Mouse (Mus musculus): Measurements from ENCODE around the gene Sh3pxd2a. TPM values are rescaled to one million over a fixed set of nuclear protein-coding genes. Genes with fewer than 3 reads are reported as not detected.

Sh3pxd2a gene
- polyA plus RNA-seq, 1 experiment from 2014 or later = 1.8 TPM

DNA sequence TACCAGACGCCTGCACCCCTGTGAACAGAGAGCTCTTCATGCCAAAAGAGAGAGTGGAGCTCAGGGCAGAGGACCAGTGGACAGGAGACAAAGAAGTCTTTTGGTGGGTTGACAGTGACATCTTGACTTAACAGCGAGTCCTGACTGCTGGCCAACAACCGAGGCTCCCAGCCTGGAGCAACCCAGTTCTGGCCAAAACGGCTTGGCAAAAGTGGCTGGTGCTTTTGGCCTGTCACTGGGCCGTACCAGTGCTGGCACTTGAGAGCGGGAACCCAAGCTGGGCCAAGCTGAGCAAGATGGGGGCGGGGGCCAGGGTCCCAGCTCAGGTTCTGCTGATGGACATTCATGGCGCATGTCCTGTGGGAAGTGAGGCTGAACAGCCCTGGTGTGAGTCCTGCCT is 97.6 kb downstream of the Sh3pxd2a start:
- Histone ChIP-seq H3K27me3 (ENCODE audit: poor library complexity, severe bottlenecking) (no peaks in the 10 kb centered on the region), H3K4me3 (no peak overlapping the region), H3K36me3 (replicated peaks) (peaks cover 30% of the 10 kb centered on the region), H3K4me1 (peaks cover 40% of the 10 kb centered on the region), H3K9me3 (no peaks in the 10 kb centered on the region), H3K27ac (0 out of 2 replicates have a peak overlapping the region, but pooled peaks have one; percentile 25)
- WGBS = 92% methylated on average over 8 of the region's 8 CpGs
- no peak for DNase-seq (ENCODE audit: extremely low spot score, low spot score)

DNA sequence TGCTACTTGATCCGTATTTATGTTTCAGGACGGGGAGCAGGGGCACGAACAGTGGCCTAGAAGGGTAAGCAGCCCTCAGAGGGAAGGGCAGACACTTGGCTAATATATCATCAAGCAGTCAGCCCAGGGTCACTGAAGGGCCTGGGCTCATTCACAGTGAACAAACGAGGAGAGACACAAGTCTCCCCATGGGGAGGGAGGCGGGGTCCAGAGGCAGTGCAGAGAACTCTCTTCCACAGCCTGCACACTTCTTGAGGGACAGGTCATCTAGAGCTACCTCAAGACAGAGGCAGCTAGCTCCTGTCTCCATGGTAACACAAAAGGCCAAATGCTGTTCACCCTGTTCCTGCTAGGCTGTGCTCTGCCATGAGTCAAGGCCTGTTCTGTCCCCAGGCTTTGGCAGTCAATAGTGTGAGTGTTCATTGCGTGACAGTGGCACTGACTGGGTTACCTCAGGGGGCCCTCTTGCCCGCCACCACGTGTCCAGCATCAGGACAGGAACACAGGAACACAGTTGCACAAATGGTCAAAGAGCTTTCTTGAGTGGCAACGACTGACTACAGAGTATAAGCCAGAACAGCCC is 101.0 kb downstream of the Sh3pxd2a start:
- H3K27ac ChIP-seq = no peak overlapping the region
- H3K4me1 ChIP-seq = peaks cover 35% of the 10 kb centered on the region
- H3K4me3 ChIP-seq = no peak overlapping the region
- H3K9me3 ChIP-seq = no peaks in the 10 kb centered on the region
- no peaks in the 10 kb centered on the region for H3K27me3 ChIP-seq (ENCODE audit: poor library complexity, severe bottlenecking)
- peaks cover 24% of the 10 kb centered on the region for H3K36me3 ChIP-seq (replicated peaks)
- 71% methylated on average over 9 of the region's 9 CpGs for WGBS
- no peak for DNase-seq (ENCODE audit: extremely low spot score, low spot score)

DNA sequence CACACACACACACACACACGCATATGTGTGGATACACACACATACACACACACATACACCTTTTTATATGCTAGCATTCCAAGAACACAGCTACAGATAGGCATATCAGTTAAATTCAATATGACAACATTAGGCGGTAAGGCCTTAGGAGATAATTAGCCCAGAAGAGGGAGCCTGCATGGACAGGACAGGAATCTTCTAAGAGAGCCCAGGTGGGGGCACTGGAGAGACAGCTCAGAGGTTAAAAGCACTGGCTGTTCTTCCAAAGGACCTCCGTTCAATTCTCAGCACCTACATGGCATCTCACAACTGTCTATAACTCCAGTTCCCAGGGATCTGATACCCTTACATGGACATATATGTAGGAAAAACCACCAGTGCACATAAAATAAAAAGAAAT is 103.3 kb downstream of the Sh3pxd2a start:
- peaks cover 24% of the 10 kb centered on the region for H3K36me3 ChIP-seq (replicated peaks)
- no peak for DNase-seq (ENCODE audit: extremely low spot score, low spot score)
- H3K9me3 ChIP-seq = no peaks in the 10 kb centered on the region
- H3K4me3 ChIP-seq = no peak overlapping the region
- H3K27me3 ChIP-seq (ENCODE audit: poor library complexity, severe bottlenecking) = no peaks in the 10 kb centered on the region
- 84% methylated on average over 3 of the region's 3 CpGs for WGBS
- H3K27ac ChIP-seq = no peak overlapping the region
- H3K4me1 ChIP-seq = peaks cover 36% of the 10 kb centered on the region

DNA sequence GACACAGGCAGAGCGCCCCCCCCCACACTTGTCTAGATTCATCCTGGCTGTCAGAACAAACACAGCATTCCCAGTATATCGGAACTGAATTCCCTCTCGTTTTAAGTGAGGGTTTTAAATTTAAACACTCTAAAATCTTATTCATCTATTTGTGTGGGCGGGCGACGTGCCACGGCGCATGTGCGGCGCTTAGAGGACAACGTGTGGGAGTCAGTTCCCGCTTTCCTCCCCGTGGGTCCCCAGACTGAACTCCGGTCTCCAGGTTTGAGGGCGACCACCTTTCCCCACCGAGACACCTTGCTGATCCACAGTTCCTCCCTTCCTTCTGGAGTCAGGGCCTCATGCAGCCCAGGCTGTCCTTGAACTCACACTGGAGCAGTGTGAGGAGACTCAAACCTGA is 104.2 kb downstream of the Sh3pxd2a start:
- peaks cover 41% of the 10 kb centered on the region for H3K4me1 ChIP-seq
- H3K4me3 ChIP-seq = 0 out of 2 replicates have a peak overlapping the region, but pooled peaks have one; percentile 41
- no peaks in the 10 kb centered on the region for H3K27me3 ChIP-seq (ENCODE audit: poor library complexity, severe bottlenecking)
- DNase-seq (ENCODE audit: extremely low spot score, low spot score) = no peak
- 91% methylated on average over 16 of the region's 16 CpGs for WGBS
- H3K36me3 ChIP-seq (replicated peaks) = peaks cover 24% of the 10 kb centered on the region
- H3K9me3 ChIP-seq = no peaks in the 10 kb centered on the region
- H3K27ac ChIP-seq = peak overlapping the region; percentile 73; the same call in 1 of the 2 replicates

DNA sequence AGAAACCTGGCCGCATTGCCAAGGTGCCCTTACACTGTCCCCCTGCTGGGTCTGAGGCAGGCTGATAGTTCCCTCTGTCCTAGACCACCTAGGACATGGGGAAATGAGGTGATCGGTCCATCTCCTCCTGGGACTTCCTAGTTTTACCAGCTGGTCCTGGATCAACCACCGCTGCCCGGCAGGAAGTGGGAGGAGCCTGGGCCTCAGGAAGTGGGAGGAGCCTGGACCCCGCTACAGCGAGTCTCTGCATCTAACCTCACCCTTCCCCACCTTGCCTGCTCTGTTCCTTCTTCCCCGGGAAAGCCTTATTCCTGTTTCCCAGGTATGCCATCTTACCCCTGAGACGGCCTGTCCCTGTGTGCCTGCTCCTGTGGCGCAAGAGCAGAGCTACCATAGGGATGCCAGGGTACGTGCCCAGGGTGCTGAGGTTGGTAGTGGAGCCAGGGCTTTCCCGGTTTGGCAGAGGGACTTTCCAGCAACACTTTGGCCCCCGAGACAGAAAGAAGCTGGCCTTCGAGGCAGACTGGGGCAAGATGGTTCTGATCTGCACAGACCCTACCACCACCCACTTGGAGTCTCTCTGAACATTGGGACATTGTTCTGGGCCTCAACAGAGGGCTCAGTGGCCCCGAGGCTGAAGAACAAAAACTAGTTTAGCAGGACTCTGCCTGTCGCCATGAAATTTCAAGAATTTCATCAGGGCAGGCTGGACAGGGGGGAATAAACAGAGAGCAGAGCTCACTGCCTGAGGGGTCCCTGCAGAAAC is 104.9 kb downstream of the Sh3pxd2a start:
- Histone ChIP-seq H3K4me3 (peak overlapping the region; percentile 41), H3K4me1 (peaks cover 48% of the 10 kb centered on the region), H3K36me3 (replicated peaks) (peaks cover 24% of the 10 kb centered on the region), H3K27me3 (ENCODE audit: poor library complexity, severe bottlenecking) (no peaks in the 10 kb centered on the region), H3K9me3 (no peaks in the 10 kb centered on the region), H3K27ac (peak overlapping the region; percentile 73)
- DNase-seq (ENCODE audit: extremely low spot score, low spot score) = peak; percentile 45
- 48% methylated on average over 15 of the region's 15 CpGs for WGBS

DNA sequence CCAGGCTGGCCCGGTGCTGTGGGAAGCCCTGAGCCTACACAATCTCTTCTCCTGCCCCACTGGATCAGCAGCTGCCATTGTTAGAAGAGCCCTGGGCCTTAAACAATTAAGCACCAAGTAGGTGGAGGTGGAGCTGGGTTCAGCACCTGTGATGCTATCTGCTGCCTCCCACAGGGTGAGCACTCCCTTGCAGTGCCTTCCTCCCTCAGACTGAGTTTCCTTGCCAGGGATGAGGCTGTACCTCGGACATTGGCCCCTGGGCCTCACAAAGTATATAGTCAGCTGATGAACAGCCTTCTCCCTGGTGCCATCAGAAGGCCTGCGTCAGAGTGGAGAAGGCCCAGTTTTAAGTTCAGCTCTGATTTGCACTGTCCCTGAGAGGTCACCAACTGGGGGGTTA is 106.9 kb downstream of the Sh3pxd2a start:
- Histone ChIP-seq H3K27me3 (ENCODE audit: poor library complexity, severe bottlenecking) (no peaks in the 10 kb centered on the region), H3K9me3 (no peaks in the 10 kb centered on the region; the same call in 1 of the 2 replicates), H3K4me3 (no peak overlapping the region), H3K36me3 (replicated peaks) (peaks cover 7% of the 10 kb centered on the region), H3K4me1 (peaks cover 39% of the 10 kb centered on the region), H3K27ac (0 out of 2 replicates have a peak overlapping the region, but pooled peaks have one; percentile 26)
- DNase-seq (ENCODE audit: extremely low spot score, low spot score) = no peak
- WGBS = 68% methylated on average over 3 of the region's 3 CpGs

DNA sequence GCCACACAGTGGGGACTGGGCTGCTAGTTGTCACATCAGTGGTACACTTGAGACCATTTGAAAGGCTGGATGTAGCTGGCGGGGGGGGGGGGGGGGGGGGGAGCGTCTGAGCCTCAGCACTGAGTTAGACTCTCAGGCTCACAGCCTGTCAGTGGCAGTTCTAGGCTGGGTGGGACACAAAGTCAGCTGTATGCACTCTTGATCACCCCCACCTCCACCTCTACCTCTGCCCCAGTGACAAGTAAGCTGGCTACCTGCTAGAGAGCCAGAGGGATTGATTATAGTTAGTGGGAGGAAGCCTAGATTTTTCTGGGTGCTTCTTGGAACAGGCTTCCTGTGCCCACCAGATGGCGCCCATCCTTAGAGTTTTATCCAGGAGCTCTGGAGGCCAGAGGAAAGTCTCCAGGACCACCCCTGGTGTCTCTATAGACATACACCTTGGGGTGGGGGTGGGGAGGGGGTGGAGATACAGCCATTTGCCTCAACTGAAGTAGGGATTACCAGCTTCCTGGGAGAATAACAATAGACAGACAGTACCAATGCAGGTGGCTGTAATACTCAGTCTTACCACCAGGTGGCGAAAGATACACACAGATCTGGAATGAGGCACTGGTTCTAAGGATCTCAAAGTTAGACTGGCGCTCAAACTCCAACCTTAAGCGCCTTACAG is 107.9 kb downstream of the Sh3pxd2a start:
- no peaks in the 10 kb centered on the region for H3K27me3 ChIP-seq (ENCODE audit: poor library complexity, severe bottlenecking)
- H3K4me3 ChIP-seq = no peak overlapping the region
- no peaks in the 10 kb centered on the region; the same call in 1 of the 2 replicates for H3K36me3 ChIP-seq (replicated peaks)
- WGBS = 12% methylated on average over 4 of the region's 6 CpGs
- H3K27ac ChIP-seq = no peak overlapping the region
- DNase-seq (ENCODE audit: extremely low spot score, low spot score) = peak; percentile 79
- no peaks in the 10 kb centered on the region; the same call in 1 of the 2 replicates for H3K9me3 ChIP-seq
- H3K4me1 ChIP-seq = peaks cover 39% of the 10 kb centered on the region

DNA sequence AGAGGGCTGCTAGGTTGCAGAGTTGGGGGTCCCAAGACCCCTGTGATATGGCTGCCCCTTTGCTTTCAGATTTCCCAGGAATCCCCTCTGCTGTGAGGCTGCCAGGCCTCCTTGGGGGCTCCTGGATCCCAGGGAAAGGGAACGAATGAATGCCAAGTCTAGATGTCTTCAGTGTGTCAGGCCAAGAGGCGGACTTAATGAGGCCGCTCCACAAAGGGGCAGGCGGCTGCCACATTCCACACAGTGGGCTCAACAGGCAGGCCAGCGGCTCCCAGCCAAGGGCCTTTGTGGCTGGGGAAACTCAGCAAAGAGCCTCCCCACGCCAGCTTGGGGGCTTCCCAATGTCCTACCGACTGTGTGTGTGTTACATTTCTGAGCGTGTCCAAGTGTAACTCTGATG is 109.7 kb downstream of the Sh3pxd2a start:
- 37% methylated on average over 8 of the region's 8 CpGs for WGBS

DNA sequence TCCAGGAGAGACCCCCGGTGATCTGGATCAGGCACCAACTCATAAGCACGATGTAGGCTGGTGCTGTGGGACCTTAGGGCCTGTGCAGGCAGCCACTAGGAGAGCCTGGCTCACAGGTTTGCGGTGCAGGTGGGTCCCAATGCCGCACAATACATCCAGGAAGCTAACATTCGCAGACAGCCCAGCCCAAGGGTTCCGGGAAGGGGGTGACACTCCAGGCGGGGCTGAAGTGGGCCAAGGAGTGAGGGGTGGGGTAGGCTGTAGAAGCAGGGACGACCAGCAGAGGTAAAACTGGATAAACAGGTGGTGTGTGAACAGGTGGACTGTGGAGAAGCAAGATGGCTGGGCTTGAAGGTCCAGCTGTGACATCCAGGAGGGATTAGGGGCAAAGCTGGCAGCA is 115.2 kb downstream of the Sh3pxd2a start:
- 79% methylated on average over 8 of the region's 8 CpGs for WGBS
- no peaks in the 10 kb centered on the region; the same call in 1 of the 2 replicates for H3K36me3 ChIP-seq (replicated peaks)
- H3K27me3 ChIP-seq (ENCODE audit: poor library complexity, severe bottlenecking) = peaks cover 38% of the 10 kb centered on the region
- H3K4me3 ChIP-seq = no peak overlapping the region
- H3K9me3 ChIP-seq = no peaks in the 10 kb centered on the region; the same call in 1 of the 2 replicates
- no peak for DNase-seq (ENCODE audit: extremely low spot score, low spot score)
- H3K4me1 ChIP-seq = peaks cover 32% of the 10 kb centered on the region
- H3K27ac ChIP-seq = no peak overlapping the region

More for the DNA sequence above, 109.7 kb downstream of the Sh3pxd2a start:
- Histone ChIP-seq H3K4me1 (peaks cover 31% of the 10 kb centered on the region), H3K36me3 (replicated peaks) (no peaks in the 10 kb centered on the region; the same call in 1 of the 2 replicates), H3K4me3 (no peak overlapping the region), H3K9me3 (no peaks in the 10 kb centered on the region; the same call in 1 of the 2 replicates), H3K27me3 (ENCODE audit: poor library complexity, severe bottlenecking) (no peaks in the 10 kb centered on the region), H3K27ac (peak overlapping the region; percentile 56)
- peak; percentile 56 for DNase-seq (ENCODE audit: extremely low spot score, low spot score)

DNA sequence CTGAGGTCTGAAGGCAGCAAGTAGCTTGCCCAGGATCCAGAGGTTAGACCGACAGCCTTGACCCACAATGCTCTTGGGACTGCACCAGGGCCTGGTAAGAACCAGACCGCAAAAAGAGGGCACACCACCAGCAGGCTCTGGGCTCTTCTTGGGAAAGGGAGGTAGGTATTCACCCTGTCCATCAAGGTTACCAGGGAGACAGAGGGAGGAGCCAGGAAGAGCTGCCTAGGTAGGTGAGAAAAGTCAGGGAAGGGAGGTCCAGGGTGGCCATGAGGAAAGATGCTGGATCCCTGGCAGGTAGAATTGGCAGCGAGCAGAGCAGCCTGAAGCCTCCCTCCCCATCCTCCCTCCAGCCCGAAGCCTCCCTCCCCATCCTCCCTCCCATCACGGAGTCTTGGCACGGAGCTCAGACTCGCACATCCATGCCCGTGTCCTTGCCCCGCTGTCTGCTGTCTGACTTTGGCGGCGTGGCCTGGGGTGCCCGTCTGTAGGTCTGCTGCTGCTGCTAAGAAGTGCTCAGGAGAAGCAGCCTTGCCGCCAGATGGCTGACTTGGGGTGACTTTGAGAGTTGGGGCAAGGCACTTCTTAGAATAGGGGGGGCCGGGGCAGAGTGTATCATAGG is 115.7 kb downstream of the Sh3pxd2a start:
- WGBS = 82% methylated on average over 14 of the region's 14 CpGs

DNA sequence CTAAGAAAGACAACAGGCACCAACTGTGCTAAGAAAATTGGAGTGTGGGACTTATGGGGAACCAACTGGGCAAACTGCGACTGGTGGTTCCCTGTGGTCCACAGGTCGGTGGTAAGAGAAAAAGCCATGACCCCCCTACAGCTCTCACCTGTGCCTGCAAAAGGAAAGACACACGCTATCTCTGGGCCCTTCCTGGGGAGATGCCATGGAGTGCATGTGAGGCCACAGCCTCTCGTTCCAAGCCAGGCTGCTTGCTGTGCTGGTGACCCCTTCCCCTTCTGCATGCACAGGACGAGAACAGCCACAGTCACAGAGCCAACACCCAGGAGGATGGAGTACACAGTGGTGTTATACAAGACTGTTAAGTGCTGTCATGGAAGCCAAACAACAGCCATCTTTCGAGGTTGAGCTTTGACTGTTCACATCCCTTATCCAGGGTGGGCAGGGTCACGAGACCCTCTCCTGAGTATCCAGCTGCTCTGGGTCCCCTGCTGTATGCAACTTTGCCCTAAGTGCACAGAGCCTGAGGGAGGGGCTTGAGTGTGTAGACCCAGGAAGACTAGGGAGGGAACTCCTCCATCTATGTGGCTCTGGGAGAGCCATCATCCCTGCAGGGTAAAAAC is 117.1 kb downstream of the Sh3pxd2a start:
- no peak overlapping the region for H3K4me3 ChIP-seq
- 56% methylated on average over 7 of the region's 7 CpGs for WGBS
- no peaks in the 10 kb centered on the region for H3K9me3 ChIP-seq
- no peaks in the 10 kb centered on the region; the same call in 1 of the 2 replicates for H3K36me3 ChIP-seq (replicated peaks)
- DNase-seq (ENCODE audit: extremely low spot score, low spot score) = no peak
- H3K27ac ChIP-seq = no peak overlapping the region
- H3K4me1 ChIP-seq = peaks cover 48% of the 10 kb centered on the region
- peaks cover 57% of the 10 kb centered on the region for H3K27me3 ChIP-seq (ENCODE audit: poor library complexity, severe bottlenecking)

More for the DNA sequence above, 115.7 kb downstream of the Sh3pxd2a start:
- H3K9me3 ChIP-seq = no peaks in the 10 kb centered on the region
- DNase-seq (ENCODE audit: extremely low spot score, low spot score) = no peak
- no peak overlapping the region for H3K27ac ChIP-seq
- H3K27me3 ChIP-seq (ENCODE audit: poor library complexity, severe bottlenecking) = peaks cover 43% of the 10 kb centered on the region
- no peak overlapping the region for H3K4me3 ChIP-seq
- no peaks in the 10 kb centered on the region; the same call in 1 of the 2 replicates for H3K36me3 ChIP-seq (replicated peaks)
- peaks cover 35% of the 10 kb centered on the region for H3K4me1 ChIP-seq

DNA sequence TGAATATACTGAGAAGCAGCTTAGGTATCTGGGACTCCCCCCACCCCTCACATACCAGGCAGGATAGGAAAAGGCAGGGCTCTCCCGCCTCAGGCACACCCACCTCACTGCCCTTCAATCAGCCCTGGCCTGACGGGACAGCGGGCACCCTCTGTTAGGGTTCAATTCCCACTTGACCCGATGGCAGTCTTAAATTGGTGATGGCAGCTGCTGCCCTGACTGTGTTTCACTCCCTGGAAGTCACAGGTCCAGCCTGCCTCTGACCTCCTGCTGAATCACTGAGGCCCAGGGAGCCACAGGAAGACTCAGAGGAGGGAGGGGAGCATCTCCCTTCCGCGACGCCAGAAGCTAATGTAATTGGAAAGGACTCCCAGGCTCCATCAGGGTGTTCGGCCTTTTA is 117.6 kb downstream of the Sh3pxd2a start:
- Histone ChIP-seq H3K36me3 (replicated peaks) (no peaks in the 10 kb centered on the region; the same call in 1 of the 2 replicates), H3K4me3 (no peak overlapping the region), H3K4me1 (peaks cover 48% of the 10 kb centered on the region), H3K27me3 (ENCODE audit: poor library complexity, severe bottlenecking) (peaks cover 62% of the 10 kb centered on the region), H3K9me3 (no peaks in the 10 kb centered on the region), H3K27ac (no peak overlapping the region)
- DNase-seq (ENCODE audit: extremely low spot score, low spot score) = no peak
- WGBS = 52% methylated on average over 8 of the region's 8 CpGs

Data from forebrain, embryonic 10.5 days (tissue).